Mouse (Mus musculus) adrenal gland, adult 10 weeks (tissue): ENCODE results near the gene Fam76b. TPM values are rescaled to one million over a fixed set of nuclear protein-coding genes. Genes with fewer than 3 reads are reported as not detected.

Experiments
- polyA plus RNA-seq: library from polyadenylated mRNA; stranded (reverse); fragments of 350-450 nt; fragmentation: Illumina TruSeq; extraction: RNeasy Lipid Tissue Mini Kit (QIAGEN cat#74804); gene quantifications from one replicate; pipeline ENCODE4 v1.2.3, GENCODE M21; 2014; ENCODE audit warnings: low read depth, low replicate concordance

Fam76b gene
- polyA plus RNA-seq = 74.7 TPM

DNA sequence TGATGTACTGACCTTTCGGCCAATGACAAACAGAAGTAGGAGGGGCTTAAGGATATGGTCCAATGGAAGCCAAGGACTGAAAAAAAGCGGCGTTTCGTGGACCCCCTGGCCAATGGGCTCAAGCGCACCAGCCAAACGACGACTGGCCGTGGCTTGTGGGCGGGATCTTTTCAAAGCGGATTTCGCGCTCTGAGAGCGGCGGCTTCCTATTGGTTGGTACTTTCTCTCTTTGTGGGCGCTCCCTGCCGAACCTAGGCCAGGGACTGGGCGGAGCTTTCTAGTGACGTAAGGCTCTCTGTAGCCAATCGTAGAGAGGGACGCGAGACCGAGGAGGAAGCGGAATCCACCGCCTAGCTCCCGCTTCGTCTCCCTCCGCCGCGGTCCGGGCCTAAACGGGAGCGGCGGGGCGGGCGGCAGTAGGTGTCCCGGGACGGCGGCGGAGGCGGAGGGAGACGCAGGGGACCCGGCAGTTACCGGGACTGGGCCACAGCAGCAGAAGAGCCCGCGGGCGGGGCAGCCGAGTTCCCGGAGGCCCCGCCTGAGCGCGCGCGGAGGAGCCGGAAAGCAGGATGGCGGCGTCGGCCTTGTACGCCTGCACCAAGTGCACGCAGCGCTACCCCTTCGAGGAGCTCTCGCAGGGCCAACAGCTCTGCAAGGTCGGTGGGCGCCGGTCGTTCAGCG, at the start of gene Fam76b:
Gene Fam76b, plus strand, starts transcription at position 311 of the 681 bp plus-strand sequence.

DNA sequence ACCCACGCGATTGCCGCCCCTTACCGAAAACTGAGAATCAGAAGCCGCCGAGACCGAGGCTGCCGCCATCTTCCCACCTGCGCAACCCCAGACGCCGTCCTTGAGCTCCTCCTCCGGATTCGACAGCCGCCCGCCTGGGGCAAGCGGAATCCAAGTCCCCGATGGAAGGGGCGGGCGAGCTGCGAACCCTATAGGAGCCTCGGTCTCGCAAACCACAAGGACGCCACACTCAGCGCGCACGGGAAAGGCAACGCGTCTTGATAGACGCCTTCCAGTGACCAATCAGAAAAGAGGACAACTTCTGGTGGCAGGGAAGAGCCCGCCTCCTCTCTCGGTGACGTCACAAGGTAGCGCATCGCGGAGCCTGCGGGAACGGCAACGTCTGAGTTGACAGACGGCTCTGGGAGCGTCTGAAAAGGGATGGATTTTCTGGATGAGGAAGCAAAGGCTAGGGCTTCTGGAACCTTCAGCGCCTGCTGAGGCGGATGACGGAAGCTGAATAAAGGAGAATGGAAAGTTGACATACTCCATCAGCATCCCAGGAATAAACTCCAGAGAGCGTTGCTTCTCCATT, 597 bp upstream of the Fam76b start, which contains the start of gene Cep57:
Gene Cep57, minus strand, starts transcription at position 276 of the 574 bp plus-strand sequence.

Other genes starting within 250 kb of the Fam76b start
- gene Mtmr2, start 79.3 kb upstream of the Fam76b start, polyA plus RNA-seq = 125 TPM
- gene Cep57, start 609 bp upstream of the Fam76b start, polyA plus RNA-seq = 56.6 TPM